8 mouse cellular contexts compared by ENCODE assay signal in the genomic region with DNA sequence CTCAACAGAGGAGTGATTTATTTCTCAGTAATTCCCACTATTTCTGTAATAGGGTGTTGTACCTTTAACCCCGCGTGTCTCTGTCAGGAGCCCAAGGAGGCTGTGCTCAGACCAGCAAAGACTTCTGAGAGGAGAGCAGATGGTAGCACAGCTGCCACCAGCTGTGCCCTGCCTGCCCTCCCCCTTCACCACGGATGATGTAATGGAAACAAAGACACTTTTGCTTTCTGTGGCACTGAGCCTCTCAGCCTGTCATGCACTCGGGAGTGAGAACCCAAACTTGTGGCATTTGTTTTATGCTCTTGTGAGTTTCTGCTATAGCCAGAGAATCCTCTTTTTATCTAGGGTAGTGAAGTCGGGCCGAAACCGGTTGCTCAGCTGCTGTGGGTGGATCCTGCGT.
DNase-seq lines count a peak whose midpoint lies in the region; TF ChIP-seq lines count a peak whose summit lies in the region.

No protein-coding gene starts in this region.

- H3K27me3 ChIP-seq in heart, embryonic 10.5 days (ENCODE audit: insufficient read depth, poor library complexity, severe bottlenecking): no peaks in the 10 kb centered on the region
- H3K27me3 ChIP-seq in kidney, adult 2 months (replicated peaks; ENCODE audit: control insufficient read depth, insufficient read depth, low read length): no peaks in the 10 kb centered on the region
- no peaks in the 10 kb centered on the region for H3K27me3 ChIP-seq in splenic B cell, adult 2 months (ENCODE audit: control insufficient read depth, insufficient read depth, low read length, poor library complexity, severe bottlenecking)

- 43% methylated on average over 8 of the region's 8 CpGs for WGBS in heart, embryonic 10.5 days
- 44% methylated on average over 8 of the region's 8 CpGs for WGBS in kidney, adult 2 months

- peak overlapping the region; percentile 75 for H3K27ac ChIP-seq in heart, embryonic 10.5 days
- H3K27ac ChIP-seq in kidney, adult 2 months (ENCODE audit: insufficient read depth, low read depth, low read length): 0 out of 2 replicates have a peak overlapping the region, but pooled peaks have one; percentile 42

- H3K4me3 ChIP-seq in heart, embryonic 10.5 days: no peak overlapping the region
- no peak overlapping the region for H3K4me3 ChIP-seq in kidney, adult 2 months (ENCODE audit: insufficient read depth, low read depth, low read length)

- peaks cover 6% of the 10 kb centered on the region; the same call in 1 of the 2 replicates for H3K36me3 ChIP-seq in heart, embryonic 10.5 days
- no peaks in the 10 kb centered on the region for H3K36me3 ChIP-seq in kidney, adult 2 months (ENCODE audit: control insufficient read depth, insufficient read depth, low read length)
- no peaks in the 10 kb centered on the region for H3K36me3 ChIP-seq in splenic B cell, adult 2 months (ENCODE audit: control insufficient read depth, insufficient read depth, low read length, poor library complexity, severe bottlenecking)

- H3K4me1 ChIP-seq in heart, embryonic 10.5 days: peaks cover 94% of the 10 kb centered on the region
- H3K4me1 ChIP-seq in kidney, adult 2 months (ENCODE audit: control insufficient read depth, insufficient read depth, low read length): peaks cover 48% of the 10 kb centered on the region

- DNase-seq in cerebellum, postnatal 10 days: peak; percentile 75 to 78
- no peak for DNase-seq in cerebellum, adult 9-10 months
- DNase-seq in brain, adult 2 months (ENCODE audit: low read depth, low spot score): peak; percentile 72
- DNase-seq in heart, embryonic 10.5 days (ENCODE audit: low spot score): no peak
- DNase-seq in kidney, adult 2 months: peak; percentile 57
- DNase-seq in lung, postnatal 14 days: peak; percentile 63
- DNase-seq in splenic B cell, adult 2 months (ENCODE audit: low read depth, low spot score): peak; percentile 54
- no peak for DNase-seq in ovary, adult 18-20 months (ENCODE audit: low spot score)

- no peak for TF ChIP-seq POLR2A in kidney, adult 2 months (IDR thresholded peaks at IDR 0.05; ENCODE audit: low read depth, low read length)

- no peaks in the 10 kb centered on the region for H3K9me3 ChIP-seq in heart, embryonic 10.5 days

- no peak for TF ChIP-seq CTCF in kidney, adult 2 months (conservative IDR thresholded peaks at IDR 0.05; ENCODE audit: insufficient read depth, insufficient read length, low read depth, low read length)

Comparison
In these comparisons a context has a peak if more than half of its experiments do, and no peak if none do; other contexts are left out.
1. DNase-seq: peak in cerebellum, postnatal 10 days (2 of 2), brain, adult 2 months (single experiment), kidney, adult 2 months (single experiment), lung, postnatal 14 days (single experiment) and splenic B cell, adult 2 months (single experiment); none in cerebellum, adult 9-10 months (single experiment), heart, embryonic 10.5 days (single experiment) and ovary, adult 18-20 months (single experiment).